Mouse (Mus musculus): ENCODE measurements around the gene Trim37.

- peak; percentile 48 for TF ChIP-seq CTCF (IDR thresholded peaks at IDR 0.05; ENCODE audit: low read depth)
- no peak for TF ChIP-seq EP300 (IDR thresholded peaks at IDR 0.05; ENCODE audit: low read depth)
These were observed 141.9 kb downstream of the Trim37 start for GRCm38 (mm10) chr11:87268803-87269202.

Data from liver, postnatal 0 days (tissue).